Mouse (Mus musculus) C3H10T1/2 (cell line): ENCODE data around the gene Olfr340. TPM values are rescaled to one million over a fixed set of nuclear protein-coding genes. Genes with fewer than 3 reads are reported as not detected.

ENCODE experiments used
- polyA plus RNA-seq, 2 experiments: library from polyadenylated mRNA; unstranded; fragments of >200 nt; fragmentation: generic; extraction: Trizol; gene quantifications; one replicate each; pipeline ENCODE4 v1.2.1; 2012; ENCODE audit warnings: missing spikeins in 2 of 2

Gene Olfr340
- not detected for polyA plus RNA-seq

GRCm38 (mm10) chr2:36452287-36452686 lies at the start of gene Olfr340:
TSS of gene Olfr340 (plus strand) at chr2:36452587.

DNA sequence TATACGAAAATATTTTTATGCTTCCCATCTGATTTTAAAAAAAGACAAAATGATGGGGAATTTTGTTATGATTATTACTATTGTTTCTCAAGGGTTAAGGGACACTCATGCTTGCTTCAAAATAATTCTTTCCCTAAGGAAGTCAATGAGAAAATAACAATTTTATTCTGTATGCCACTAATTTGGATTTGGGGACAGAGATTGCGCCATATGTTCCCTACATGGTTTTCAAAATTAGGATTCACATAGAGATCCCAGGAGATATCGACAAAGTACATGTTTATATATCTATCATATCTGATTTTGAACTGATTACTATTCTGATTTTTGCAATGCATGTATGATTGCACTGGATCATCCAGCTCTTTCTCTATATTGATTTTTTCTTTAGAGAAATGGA lies 33.7 kb upstream of the Olfr340 start, which contains the start of gene Olfr339:
TSS of gene Olfr339 (plus strand) at position 301 of the 400 bp plus-strand sequence.

DNA sequence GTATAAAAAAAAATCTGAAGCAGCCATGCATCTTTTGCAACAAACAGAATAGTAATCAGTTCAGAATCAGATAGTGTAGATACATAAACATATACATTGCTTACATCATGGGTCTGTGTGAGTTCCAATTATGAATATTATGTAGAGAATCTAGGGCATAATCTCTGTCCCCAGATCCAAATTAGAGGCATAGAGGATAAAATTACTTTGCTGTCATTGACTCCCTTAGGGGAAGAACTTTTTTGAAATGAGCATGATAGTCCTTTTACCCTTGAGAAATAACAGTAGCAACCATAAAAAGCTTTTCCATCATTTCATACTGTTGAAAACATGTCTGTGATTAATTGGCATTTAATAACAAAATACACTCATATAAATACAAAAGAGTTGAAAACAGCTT lies 30.0 kb downstream of the Olfr340 start, which contains the start of gene Olfr341:
TSS of gene Olfr341 (minus strand) at position 101 of the 400 bp plus-strand sequence.

Other genes with a start within 250 kb of the Olfr340 start
- gene Ptgs1, start 222.2 kb upstream of the Olfr340 start, polyA plus RNA-seq, result 10 to 100 TPM; 45.1 to 60.0 TPM
- gene Olfr338, start 79.1 kb upstream of the Olfr340 start, polyA plus RNA-seq, result not detected
- not detected for gene Olfr339, start 33.6 kb upstream of the Olfr340 start, polyA plus RNA-seq
- gene Olfr341, start 29.9 kb downstream of the Olfr340 start, polyA plus RNA-seq, result not detected
- not detected for gene Olfr342, start 72.4 kb downstream of the Olfr340 start, polyA plus RNA-seq
- not detected for gene Olfr344, start 114.1 kb downstream of the Olfr340 start, polyA plus RNA-seq
- not detected for gene Olfr345, start 187.5 kb downstream of the Olfr340 start, polyA plus RNA-seq
- gene Olfr346, start 233.2 kb downstream of the Olfr340 start, polyA plus RNA-seq, result not detected